Mouse (Mus musculus): ENCODE data around the gene Ptprf.

Ptprf gene

DNA sequence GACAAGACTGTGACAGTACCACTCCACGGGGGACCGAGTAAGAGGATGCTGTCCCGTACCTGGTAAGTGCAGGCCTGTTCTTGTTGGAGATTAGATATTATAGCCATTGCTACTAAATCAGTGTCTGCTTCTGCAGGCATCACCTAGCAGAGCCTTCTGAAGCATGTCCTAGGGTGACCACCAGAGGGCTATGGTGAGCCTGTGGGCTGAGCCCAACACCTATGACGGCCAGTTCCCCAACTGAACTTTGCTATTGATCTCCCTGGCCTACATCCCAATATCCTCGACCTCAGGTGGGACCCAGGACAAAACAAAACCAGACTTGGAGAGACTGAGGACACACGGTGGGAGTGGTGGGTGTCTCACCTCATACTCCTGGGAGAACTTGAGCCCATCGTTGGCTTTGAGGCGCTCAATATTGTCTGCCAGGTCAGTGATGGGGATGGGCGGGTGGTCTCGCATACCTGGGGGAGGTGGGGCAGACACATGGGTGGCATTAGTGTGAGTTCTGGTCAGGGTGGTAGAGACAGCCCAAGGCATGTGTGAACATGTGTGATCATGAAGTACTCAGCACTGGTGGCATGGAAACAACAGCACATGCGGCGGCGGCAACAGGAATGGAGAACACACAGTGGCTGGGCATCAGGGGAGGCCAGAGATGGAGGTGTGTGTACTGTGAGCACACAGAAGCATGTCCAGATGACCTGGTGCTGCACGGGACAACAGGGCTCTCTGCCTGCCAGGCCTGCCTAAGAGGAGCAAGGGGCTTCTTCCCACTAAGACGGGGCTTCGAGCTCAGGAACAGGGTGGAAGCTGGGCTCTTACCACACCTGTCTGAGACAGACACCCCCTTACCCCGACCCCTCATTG, 74.2 kb downstream of the Ptprf start:
- in situ Hi-C loops (cut with MseI, MboI) = loop anchor here in 1 of 2 experiments (10.0 kb wide), 1 partner anchor 78 kb away; the partner anchor contains the start of gene Ptprf

DNA sequence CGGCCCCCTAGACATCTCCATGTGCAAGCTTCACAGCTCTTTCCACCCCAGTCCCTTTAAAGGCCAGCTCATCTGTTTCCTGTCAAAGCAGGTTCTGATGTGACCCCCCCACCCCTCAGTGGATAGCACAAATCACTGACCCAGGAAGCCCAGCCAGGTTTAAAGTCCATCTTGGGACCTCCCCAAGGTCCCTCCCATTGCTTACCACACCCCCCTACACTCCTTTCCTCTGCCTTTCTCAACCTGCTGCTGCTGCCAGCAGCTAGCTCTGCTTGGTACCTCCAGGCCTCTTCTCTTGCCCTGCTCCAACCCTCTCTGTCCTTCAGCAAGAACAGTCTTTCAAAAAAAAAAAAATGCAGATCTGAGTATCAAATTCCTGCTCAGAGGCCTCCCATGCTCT, 76.3 kb downstream of the Ptprf start:
- in situ Hi-C loops (cut with MseI, MboI) = loop anchor here in 1 of 2 experiments (10.0 kb wide), 1 partner anchor 80 kb away; the partner anchor contains the start of gene Ptprf

DNA sequence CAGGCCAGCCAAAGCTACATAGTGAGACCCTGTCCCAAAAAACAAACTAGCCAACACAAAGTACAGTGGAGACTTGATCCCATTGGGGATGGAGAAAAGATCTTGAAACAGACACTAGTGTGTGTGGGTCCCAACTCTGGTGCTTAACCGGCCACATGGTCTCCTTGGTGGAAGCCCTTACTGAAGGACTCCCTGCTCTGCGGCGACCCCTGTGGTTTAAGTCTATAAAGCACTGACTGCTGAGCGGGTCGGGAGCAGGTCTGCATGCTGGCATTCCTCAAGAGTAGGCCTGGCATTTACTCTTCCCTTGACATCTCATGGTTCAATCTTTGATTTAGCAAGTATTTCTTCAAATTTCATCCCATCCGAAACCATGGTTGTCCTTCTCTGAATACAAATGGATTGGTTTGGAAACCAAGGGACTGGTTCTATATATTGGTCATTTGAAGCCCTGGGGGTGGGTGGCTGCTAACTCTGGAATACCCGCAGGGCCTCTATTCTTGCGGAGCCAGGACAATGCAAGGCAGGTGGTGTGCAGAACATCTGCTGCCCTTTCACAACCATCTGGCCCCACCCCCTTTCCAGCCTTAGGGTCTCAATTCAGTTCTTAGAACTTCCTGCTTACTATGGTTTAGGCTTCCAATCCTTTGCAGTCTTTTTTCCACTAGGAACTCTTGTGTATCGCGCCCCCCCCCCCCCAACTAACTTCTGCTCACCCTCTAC, 84.1 kb downstream of the Ptprf start:
- in situ Hi-C loops (cut with MseI, MboI) = no loop called here

DNA sequence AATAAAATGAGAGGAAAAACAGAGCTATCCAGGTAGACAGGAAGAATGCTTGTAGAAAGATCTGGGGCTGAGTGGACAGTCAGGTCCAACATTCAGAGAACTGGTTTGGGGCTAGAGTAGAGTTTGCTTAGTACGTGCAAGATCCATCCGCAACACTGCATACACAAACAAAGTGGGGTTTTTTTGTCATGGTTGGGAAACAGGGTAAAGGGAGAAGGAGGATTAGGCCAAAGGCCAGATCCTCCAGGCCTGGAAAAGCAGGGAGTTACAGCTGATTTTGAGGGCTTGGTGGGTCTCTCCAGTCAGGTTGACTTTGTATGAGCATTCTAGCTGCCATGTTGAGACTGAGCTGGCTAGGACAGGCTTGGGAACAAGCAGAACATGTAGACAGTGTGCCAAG, 85.3 kb downstream of the Ptprf start:
- in situ Hi-C loops (cut with MseI, MboI) = no loop called here

DNA sequence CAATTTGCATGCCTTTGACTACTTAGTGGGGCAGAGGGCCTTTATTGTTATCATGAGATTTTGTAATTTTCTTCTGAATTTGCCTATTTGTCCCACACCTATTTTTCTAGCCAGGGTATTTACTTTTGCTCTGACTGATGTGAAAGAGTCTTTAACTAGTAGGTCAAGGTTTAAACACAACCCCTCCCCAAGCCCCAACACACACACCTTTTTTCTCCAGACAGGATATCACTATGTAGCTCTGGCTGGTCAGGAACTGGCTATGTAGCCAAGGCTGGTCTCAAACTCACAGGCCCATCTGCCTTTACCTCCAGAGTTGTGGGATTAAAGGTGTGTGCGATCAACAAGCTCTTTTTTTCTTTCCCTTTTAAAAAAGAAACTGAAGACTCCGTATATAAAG, 92.1 kb downstream of the Ptprf start:
- in situ Hi-C loops (cut with MseI, MboI) = no loop called here

DNA sequence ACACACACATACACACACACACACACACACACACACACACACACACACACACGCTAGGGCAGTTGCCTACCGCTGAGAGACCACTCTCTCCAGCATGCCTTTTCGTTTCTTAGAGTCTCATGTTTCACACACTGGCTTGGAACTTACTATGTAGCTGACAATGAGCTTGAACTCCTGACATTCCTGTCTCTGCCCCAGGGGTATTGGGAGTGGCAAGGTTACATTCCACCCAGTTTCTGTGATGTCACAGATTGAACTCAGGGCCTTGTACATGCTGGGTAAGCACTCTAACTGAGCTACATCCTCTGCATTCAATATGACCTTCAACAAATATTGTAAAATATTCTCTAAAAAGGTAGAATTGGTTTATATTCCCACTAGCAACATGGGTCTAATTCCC, 92.6 kb downstream of the Ptprf start:
- in situ Hi-C loops (cut with MseI, MboI) = no loop called here

DNA sequence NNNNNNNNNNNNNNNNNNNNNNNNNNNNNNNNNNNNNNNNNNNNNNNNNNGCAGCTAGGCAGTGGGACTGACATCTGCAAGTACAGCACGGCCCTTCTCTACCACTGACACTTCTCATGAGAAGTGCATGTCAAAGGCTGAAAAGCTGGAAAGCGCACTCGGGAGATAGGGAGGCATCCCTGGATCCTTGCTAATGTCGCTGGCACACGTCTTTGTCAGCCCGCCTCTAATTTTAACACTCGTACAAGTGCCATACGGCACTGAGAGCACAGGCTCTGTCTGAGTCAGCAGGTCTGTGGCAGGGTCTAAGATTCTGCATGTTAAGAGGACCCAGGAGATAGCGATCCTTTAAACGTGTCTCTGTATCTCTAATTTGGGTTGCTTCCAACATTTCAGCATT, 95.0 kb downstream of the Ptprf start:
- in situ Hi-C loops (cut with MseI, MboI) = no loop called here

DNA sequence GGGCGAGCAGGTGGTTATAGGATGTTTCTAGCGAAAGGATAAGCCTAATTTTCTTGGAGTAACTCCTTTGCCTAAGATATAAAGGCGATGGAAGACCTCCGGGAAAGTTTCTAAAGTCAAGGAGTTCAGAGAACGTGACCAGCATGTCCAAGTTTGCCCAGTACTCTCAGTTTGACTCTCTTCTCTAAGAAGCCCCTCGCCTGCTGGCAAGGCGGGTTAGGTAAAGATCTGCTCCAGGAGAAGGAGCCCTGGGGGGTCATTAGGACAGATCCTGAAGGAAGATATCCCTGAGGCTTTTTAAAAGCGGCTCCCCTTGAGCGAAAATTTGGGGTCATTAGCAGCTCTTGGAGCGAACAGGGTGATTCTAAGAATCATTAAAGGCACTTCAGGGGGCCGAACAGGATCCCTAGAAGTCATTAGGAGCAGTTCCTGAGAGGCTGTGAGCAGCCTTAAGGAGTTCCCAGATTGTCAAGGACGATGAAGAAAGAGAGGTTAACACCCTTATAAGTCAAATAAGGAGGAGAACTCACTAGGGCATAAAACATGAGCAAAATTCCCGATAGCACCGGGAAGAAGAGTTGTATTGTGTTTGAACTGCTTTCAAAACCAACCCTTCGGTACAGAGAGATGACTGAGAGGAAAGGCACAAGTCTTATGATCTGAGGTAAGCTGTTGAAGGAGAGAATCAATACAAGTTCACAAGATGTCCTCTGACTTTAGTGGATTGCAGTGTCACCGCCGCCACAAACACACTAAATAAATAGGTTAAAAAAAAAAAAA, 110.7 kb downstream of the Ptprf start:
- in situ Hi-C loops (cut with MseI, MboI) = no loop called here

DNA sequence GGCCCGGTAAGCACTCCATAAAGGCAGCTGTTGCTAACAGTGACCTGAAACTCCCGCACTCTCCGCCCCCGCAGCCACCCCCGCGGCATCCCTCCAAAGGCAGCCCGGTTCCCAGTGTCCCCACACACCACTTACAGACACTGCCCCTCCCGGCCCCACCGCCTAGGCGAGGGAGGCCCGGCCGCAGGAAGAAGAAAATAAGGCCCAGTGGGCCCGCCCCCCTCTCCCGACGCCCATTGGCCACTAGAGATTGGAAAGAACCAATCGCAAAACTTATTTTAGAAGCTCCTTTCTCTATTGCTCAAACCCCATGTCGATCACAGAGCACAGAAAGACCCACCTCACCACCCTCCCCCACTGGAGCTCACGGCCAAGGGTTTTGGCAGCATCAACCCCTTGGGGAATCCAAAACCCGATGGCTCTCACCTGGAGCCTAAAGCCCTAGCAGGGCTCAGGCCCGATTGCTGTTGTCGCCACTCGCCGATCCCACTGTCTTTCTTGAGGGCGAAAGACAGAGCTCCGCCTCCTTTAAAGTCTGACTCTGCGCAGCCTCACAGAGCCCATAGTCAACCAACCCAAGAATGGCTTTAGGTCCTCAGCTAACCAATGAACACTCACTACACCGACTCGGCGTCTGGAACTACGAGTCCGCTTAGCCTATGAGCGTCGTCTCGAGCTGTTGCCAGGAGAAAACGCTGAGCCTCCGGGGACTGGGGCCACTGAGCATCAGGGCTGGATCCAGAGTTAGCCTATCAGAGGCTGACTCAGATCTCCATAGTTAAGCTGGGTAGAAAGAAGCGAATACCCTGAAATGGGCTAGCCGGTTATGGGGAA, 111.5 kb downstream of the Ptprf start, which contains the start of gene Kdm4a:
TSS of gene Kdm4a (minus strand) at position 577 of the 834 bp plus-strand sequence.
- in situ Hi-C loops (cut with MseI, MboI) = no loop called here

DNA sequence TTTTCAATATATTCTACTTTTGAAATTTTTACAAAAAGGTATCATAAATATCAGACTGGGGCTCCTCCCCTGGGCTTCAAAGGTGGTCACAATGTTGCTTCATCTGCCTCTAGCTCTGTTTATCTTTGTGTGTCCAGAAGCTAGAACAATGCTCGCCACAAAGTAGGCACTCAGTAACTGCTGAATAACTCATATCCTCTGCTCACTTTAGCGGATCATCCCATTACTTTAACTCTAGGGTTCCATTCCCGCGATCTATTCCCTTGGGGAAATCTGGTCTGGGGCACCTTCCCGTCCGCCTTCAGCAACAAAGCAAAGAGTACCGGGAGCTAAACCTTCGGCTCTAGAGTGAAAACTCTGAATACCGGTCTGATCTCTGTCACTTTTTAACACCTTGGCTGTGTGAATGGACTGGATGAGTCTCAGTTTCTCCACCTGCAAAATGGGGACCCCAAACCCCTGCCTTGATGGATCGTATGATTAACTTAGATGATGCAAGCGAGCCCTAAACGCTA, 112.2 kb downstream of the Ptprf start:
- in situ Hi-C loops (cut with MseI, MboI) = no loop called here

DNA sequence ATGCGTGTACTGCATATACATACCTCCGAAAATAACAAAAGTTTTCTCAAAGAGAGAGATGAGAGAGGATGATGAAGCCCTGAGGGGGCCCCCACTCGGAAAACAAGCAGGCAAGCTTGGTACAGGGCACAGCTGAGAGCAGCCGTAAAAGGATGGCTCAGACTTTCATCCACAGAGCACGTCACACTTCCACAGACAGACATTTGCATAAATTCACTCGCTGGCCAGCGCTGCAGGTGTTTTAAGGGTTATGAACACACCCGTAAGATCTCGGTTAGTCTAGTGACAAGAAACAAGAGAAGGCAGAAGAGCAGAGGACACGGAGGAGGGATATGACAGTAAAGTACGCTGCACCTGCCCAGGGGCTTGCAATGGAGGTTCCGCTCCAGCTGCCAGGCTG, 118.7 kb downstream of the Ptprf start:
- in situ Hi-C loops (cut with MseI, MboI) = no loop called here

DNA sequence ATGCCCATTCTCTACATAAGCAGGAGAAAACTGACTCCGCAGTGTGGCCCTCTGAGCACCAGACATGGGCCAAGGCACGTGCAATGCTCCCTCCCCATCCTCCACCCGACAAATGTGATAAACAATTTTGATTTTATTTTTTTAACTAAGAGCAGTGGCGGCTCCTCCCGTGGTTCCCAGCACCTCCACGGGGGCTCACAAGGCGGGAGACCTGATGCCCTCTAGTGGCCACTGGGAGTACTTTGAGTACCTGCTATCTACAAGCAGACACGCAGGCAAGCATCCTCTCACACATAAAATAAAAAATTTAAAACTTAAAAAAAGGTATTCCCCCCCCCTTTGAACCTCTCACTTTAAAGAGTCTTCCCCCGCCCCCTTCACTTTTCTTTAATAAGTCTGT, 120.2 kb downstream of the Ptprf start:
- in situ Hi-C loops (cut with MseI, MboI) = no loop called here

DNA sequence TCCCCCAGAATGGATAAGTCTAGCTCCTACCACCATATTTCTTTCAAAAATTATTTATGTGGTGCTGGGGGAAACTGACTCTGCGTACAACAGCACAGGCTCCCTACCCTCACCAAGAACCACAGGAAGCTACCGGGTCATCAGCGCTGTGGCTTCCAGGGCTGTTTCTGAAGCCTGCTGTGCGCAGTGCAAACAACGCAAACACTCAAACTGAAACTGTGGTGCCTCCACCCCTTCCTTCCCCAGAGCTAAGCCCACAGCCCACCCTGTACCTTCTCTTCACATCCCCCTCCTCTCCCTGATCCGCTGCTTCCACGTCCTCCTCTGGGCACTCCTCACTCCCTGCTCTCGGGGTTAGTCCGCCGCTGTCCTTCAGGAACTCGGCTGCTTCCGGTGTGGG, 129.1 kb downstream of the Ptprf start:
- in situ Hi-C loops (cut with MseI, MboI) = no loop called here
